Mouse (Mus musculus): ENCODE measurements around the gene Gm20716.

- TF ChIP-seq CTCF (IDR thresholded peaks at IDR 0.05; ENCODE audit: control insufficient read depth, insufficient read depth, insufficient replicate concordance, low read depth, low read length), result peak; percentile 86; the same call in 1 of the 2 replicates
- TF ChIP-seq POLR2A (IDR thresholded peaks at IDR 0.05; ENCODE audit: control insufficient read depth, low read depth, low read length), result no peak
These were observed 20.1 kb upstream of the Gm20716 start for GRCm38 (mm10) chr2:168250270-168250669.

Data from testis, adult 2 months (tissue).